Mouse (Mus musculus) thymus, adult 2 months (tissue): ENCODE data around the gene Nr1h4.

Source experiments
- CTCF ChIP-seq: fragments of 200-500 bp; IDR thresholded peaks from 2 replicates; pipeline ENCODE4 v1.5.1; 2012; ENCODE audit warnings: mild to moderate bottlenecking, control low read depth, low read length, moderate library complexity, borderline replicate concordance; ENCODE audit not compliant: control insufficient read depth, poor library complexity, insufficient read depth; ENCODE audit errors: extremely low read depth
- POLR2A ChIP-seq: fragments of 200-500 bp; IDR thresholded peaks from 2 replicates; pipeline ENCODE4 v1.6.1; 2012; ENCODE audit warnings: mild to moderate bottlenecking, low read length, control low read depth, moderate library complexity; ENCODE audit not compliant: control insufficient read depth, poor library complexity, insufficient read depth; ENCODE audit errors: extremely low read depth

DNA sequence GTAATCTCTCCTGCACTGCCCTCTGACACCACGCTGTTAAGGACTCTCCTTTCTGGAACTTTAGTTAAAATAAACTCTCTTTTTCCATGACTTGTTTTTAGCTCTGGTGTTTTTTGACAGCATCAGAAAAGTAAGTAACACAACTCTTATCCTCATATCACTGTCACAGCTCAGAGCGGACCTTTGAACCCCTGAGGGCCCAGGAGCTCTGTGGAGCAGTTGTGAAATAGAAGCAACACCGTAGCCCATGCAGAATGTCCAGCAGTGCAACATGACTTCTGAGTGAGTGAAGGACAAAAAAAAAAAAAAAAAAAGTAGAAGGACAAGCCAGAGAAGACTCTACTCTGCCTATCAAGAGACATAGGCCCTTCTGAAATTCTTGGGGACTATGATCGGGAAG is 14.2 kb downstream of the Nr1h4 start:
- TF ChIP-seq CTCF (no peak), POLR2A (no peak)
